Mouse (Mus musculus) CH12.LX (cell line): ENCODE measurements around the gene Gm9964. TPM values are rescaled to one million over a fixed set of nuclear protein-coding genes. Genes with fewer than 3 reads are reported as not detected.

Source experiments
- DNase-seq: peaks from one replicate; pipeline ENCODE4 v3.0.0-alpha.2; 2013; ENCODE audit errors: extremely low read depth
- H3K27ac ChIP-seq: 2 replicates; pipeline ENCODE4 v1.5.1; 2012; ENCODE audit warnings: low read depth, mild to moderate bottlenecking, control low read depth, moderate library complexity; ENCODE audit not compliant: insufficient read depth
- H3K27me3 ChIP-seq: replicated peaks from 2 replicates; pipeline ENCODE3; 2012; ENCODE audit warnings: inconsistent platforms
- H3K36me3 ChIP-seq, 2 experiments: replicated peaks in 1 of 2; 2 replicates each; pipeline versions ENCODE3 to v1.6.1; 2012; ENCODE audit warnings: inconsistent platforms in 1 of 2, low read length in 1 of 2, mild to moderate bottlenecking in 1 of 2, mixed read lengths in 1 of 2, moderate library complexity in 1 of 2; ENCODE audit not compliant: control insufficient read depth in 1 of 2, insufficient read depth in 1 of 2
- H3K4me1 ChIP-seq, 2 experiments: 2 replicates each; pipeline ENCODE4 v1.6.1; 2012; ENCODE audit warnings: inconsistent platforms in 1 of 2, moderate library complexity in 1 of 2; ENCODE audit not compliant: insufficient read depth in 2 of 2, control insufficient read depth in 1 of 2
- H3K4me2 ChIP-seq: 2 replicates; pipeline ENCODE4 v1.6.1; 2012; ENCODE audit warnings: low read depth, mild to moderate bottlenecking, control low read depth; ENCODE audit not compliant: poor library complexity, insufficient read depth, severe bottlenecking
- H3K4me3 ChIP-seq, 3 experiments: fragments of 150-350 bp in 1 of 3; sonication (generic) in 1 of 3; replicated peaks in 1 of 3; 2 replicates each; pipeline versions ENCODE3 to v1.5.1; 2011 to 2012; ENCODE audit warnings: low read depth in 2 of 3, low read length in 2 of 3, mild to moderate bottlenecking in 2 of 3, moderate library complexity in 2 of 3, control low read depth in 1 of 3, improper control_type of control experiment in 1 of 3, inconsistent platforms in 1 of 3, mixed read lengths in 1 of 3; ENCODE audit not compliant: poor library complexity in 1 of 3
- H3K79me2 ChIP-seq: replicated peaks from 2 replicates; pipeline ENCODE4 v1.6.1; 2012; ENCODE audit warnings: mild to moderate bottlenecking, moderate library complexity; ENCODE audit not compliant: control insufficient read depth, poor library complexity, insufficient read depth, severe bottlenecking; ENCODE audit errors: extremely low read depth
- H3K9ac ChIP-seq: 2 replicates; pipeline ENCODE4 v1.6.1; 2012; ENCODE audit warnings: low read depth, mild to moderate bottlenecking, control low read depth, moderate library complexity; ENCODE audit not compliant: insufficient read depth
- H3K9me3 ChIP-seq: replicated peaks from 2 replicates; pipeline ENCODE3; 2012; ENCODE audit warnings: low read length, inconsistent platforms, mixed read lengths
- BHLHE40 ChIP-seq: IDR thresholded peaks from 2 replicates; pipeline ENCODE4 v1.6.1; 2011; ENCODE audit warnings: mild to moderate bottlenecking, low read depth, low read length, improper control_type of control experiment
- CTCF ChIP-seq, 2 experiments: IDR thresholded peaks in 1 of 2; conservative IDR thresholded peaks in 1 of 2; 2 replicates each; pipeline ENCODE4 v1.5.1; 2011 to 2012; ENCODE audit warnings: low read depth in 2 of 2, low read length in 2 of 2, improper control_type of control experiment in 1 of 2, inconsistent platforms in 1 of 2, mild to moderate bottlenecking in 1 of 2, moderate library complexity in 1 of 2
- ELF1 ChIP-seq: IDR thresholded peaks from 2 replicates; pipeline ENCODE4 v1.6.1; 2014; ENCODE audit warnings: low read depth, mild to moderate bottlenecking, inconsistent platforms, low read length, improper control_type of control experiment
- IRF4 ChIP-seq: IDR thresholded peaks from 2 replicates; pipeline ENCODE4 v1.6.1; 2014; ENCODE audit warnings: low read depth, mild to moderate bottlenecking, inconsistent platforms, low read length, improper control_type of control experiment
- JUND ChIP-seq: conservative IDR thresholded peaks from 2 replicates; pipeline ENCODE4 v1.6.1; 2011; ENCODE audit warnings: low read depth, low read length, improper control_type of control experiment
- MAFK ChIP-seq: IDR thresholded peaks from 2 replicates; pipeline ENCODE4 v1.6.1; 2011; ENCODE audit warnings: low read length, improper control_type of control experiment; ENCODE audit not compliant: insufficient replicate concordance
- MXI1 ChIP-seq: IDR thresholded peaks from 2 replicates; pipeline ENCODE4 v1.6.1; 2011; ENCODE audit warnings: mild to moderate bottlenecking, low read depth, low read length, improper control_type of control experiment
- NELFE ChIP-seq: IDR thresholded peaks from 2 replicates; pipeline ENCODE4 v1.6.1; 2011; ENCODE audit warnings: low read depth, low read length, improper control_type of control experiment
- NRF1 ChIP-seq: IDR thresholded peaks from 2 replicates; pipeline ENCODE4 v1.6.1; 2014; ENCODE audit warnings: low read depth, mild to moderate bottlenecking, inconsistent platforms, low read length, improper control_type of control experiment, moderate library complexity
- POLR2A ChIP-seq: IDR thresholded peaks from 2 replicates; pipeline ENCODE4 v1.6.1; 2011; ENCODE audit warnings: low read depth, mild to moderate bottlenecking, improper control_type of control experiment, low read length
- RCOR1 ChIP-seq: conservative IDR thresholded peaks from 2 replicates; pipeline ENCODE4 v1.6.1; 2012; ENCODE audit warnings: low read depth, mild to moderate bottlenecking, inconsistent platforms, low read length, improper control_type of control experiment
- TBP ChIP-seq: conservative IDR thresholded peaks from 2 replicates; pipeline ENCODE4 v1.6.1; 2011; ENCODE audit warnings: low read depth, low read length, improper control_type of control experiment
- TCF12 ChIP-seq: IDR thresholded peaks from 2 replicates; pipeline ENCODE4 v1.6.1; 2014; ENCODE audit warnings: low read depth, mild to moderate bottlenecking, inconsistent platforms, low read length, improper control_type of control experiment
- UBTF ChIP-seq: IDR thresholded peaks from 2 replicates; pipeline ENCODE4 v1.6.1; 2012; ENCODE audit warnings: low read depth, mild to moderate bottlenecking, inconsistent platforms, low read length, improper control_type of control experiment, moderate library complexity
- ZC3H11A ChIP-seq: IDR thresholded peaks from 2 replicates; pipeline ENCODE4 v1.6.1; 2012; ENCODE audit warnings: low read depth, mild to moderate bottlenecking, inconsistent platforms, low read length, improper control_type of control experiment
- ZKSCAN1 ChIP-seq: IDR thresholded peaks from 2 replicates; pipeline ENCODE4 v1.6.1; 2012; ENCODE audit warnings: low read depth, inconsistent platforms, low read length, improper control_type of control experiment, borderline replicate concordance
- ZNF384 ChIP-seq: IDR thresholded peaks from 2 replicates; pipeline ENCODE4 v1.6.1; 2012; ENCODE audit warnings: low read depth, low read length, improper control_type of control experiment, inconsistent platforms
- dilution Hi-C: fragments of 300-500 bp; cut with MboI; formaldehyde crosslinking; loops from 2 replicates; pipeline ENCODE4 v1.14.3; 2020; ENCODE audit warnings: low sequenced_read_pairs; ENCODE audit not compliant: extremely low pct_unique_long_range_greater_than_20kb, extremely low pct_ligation_motif_present
- in situ Hi-C: fragments of 300-500 bp; cut with MboI; formaldehyde crosslinking; loops from 3 replicates; pipeline ENCODE4 v1.14.3; 2019; ENCODE audit warnings: low sequenced_read_pairs, low pct_ligation_motif_present, low pct_unique_long_range_greater_than_20kb, mixed read lengths
- polyA plus RNA-seq: library from polyadenylated mRNA; unstranded; fragments of >175 nt; gene quantifications from 2 replicates; pipeline ENCODE4 v1.2.1, GENCODE M21; 2012; ENCODE audit warnings: low read depth; ENCODE audit not compliant: insufficient read length
- total RNA-seq, 2 experiments: library from RNA; depleted of rRNA; stranded (reverse); fragments of 300-350 nt in 1 of 2; fragments of >200 nt in 1 of 2; gene quantifications; 2 replicates each; pipeline ENCODE4 v1.2.3; 2012 to 2014

Gene Gm9964
- total and polyA plus RNA-seq, 3 experiments, result not detected

DNA sequence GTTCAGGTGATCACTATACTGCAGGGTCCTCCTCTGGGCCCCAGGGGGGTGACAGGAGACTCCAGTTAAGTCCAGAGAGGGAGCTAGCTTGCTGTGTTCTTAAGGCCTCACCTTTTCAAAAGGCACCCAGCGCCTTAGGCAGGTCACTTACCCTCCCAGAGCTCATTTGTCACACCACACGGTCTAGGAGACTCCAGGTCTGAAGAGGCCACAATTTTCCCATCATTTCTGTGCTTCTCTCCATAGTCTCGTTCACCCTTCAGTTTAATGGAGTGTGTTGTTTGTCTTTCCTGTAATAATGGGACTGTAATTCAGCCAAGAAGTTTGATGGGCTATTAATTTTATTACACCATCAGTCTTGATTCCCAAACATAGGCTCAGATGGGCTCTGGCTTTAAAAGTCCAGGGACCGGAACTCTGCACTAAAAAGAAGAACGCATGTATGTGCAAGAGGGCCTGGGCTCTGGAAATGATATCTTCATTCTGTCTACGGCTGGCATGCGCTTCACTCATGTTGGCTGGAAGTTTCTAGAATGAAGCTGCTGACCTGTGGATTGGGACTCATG lies 8.3 kb downstream of the Gm9964 start:
- in situ Hi-C loops, result no loop called here
- Histone ChIP-seq H3K79me2 (no peaks in the 10 kb centered on the region), H3K9ac (no peak overlapping the region), H3K36me3 (no peaks in the 10 kb centered on the region), H3K27ac (no peak overlapping the region), H3K4me3 (no peak overlapping the region), H3K27me3 (no peaks in the 10 kb centered on the region), H3K4me1 (peaks cover 14 to 46% of the 10 kb centered on the region in 2 experiments; a peak in 3 of 4 replicates), H3K9me3 (peaks cover 2% of the 10 kb centered on the region), H3K4me2 (no peak overlapping the region)
- TF ChIP-seq ZC3H11A (no peak), BHLHE40 (no peak), TBP (no peak)
- TF ChIP-seq, all 38 proteins: peak for 0
- dilution Hi-C loops, result no loop called here
- DNase-seq, result no peak

DNA sequence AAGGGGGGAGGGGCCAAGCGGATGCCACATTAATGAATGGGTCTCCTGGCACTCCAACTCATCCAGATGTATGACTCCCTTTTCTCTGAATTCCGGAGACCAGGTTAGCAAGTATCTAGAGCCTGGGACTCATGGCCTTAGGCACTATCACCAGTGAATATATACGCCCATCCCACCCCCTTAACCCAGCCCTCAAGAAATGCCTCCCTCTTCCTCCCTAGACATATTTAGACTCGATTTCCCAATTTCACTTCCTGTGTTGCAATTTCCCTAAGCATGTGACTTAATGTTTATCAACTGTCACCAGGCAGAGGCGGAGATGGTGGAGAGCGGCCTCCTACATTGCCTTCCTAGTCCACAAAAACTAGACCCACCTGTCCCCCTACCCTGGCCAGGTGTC lies 9.3 kb downstream of the Gm9964 start:
- in situ Hi-C loops (no loop called here), dilution Hi-C loops (no loop called here)
- Histone ChIP-seq H3K9me3 (peaks cover 2% of the 10 kb centered on the region), H3K27ac (no peak overlapping the region), H3K9ac (no peak overlapping the region), H3K36me3 (no peaks in the 10 kb centered on the region), H3K79me2 (no peaks in the 10 kb centered on the region), H3K4me3 (no peak overlapping the region), H3K27me3 (no peaks in the 10 kb centered on the region), H3K4me1 (peaks cover 11 to 40% of the 10 kb centered on the region in 2 experiments; a peak in 3 of 4 replicates), H3K4me2 (no peak overlapping the region)
- no peak for DNase-seq
- TF ChIP-seq MAFK (no peak), CTCF (conservative IDR thresholded peaks at IDR 0.05 in 1 of 2, IDR thresholded peaks at IDR 0.05 in 1 of 2; ENCODE audit: low read depth in 2 of 2, low read length in 2 of 2) (no peak), JUND (no peak), NELFE (no peak), ZNF384 (no peak), UBTF (no peak), RCOR1 (no peak), POLR2A (no peak), NRF1 (no peak), TCF12 (no peak), MXI1 (no peak), ELF1 (no peak), ZKSCAN1 (no peak), IRF4 (no peak)
